Mouse (Mus musculus) spleen, adult 2 months (tissue): ENCODE data around the gene Rhoj.

ENCODE experiments used
- CTCF ChIP-seq: fragments of 200-500 bp; IDR thresholded peaks from 2 replicates; pipeline ENCODE4 v1.5.1; 2011; ENCODE audit warnings: mild to moderate bottlenecking, inconsistent platforms; ENCODE audit not compliant: insufficient read depth, insufficient read length, insufficient replicate concordance; ENCODE audit errors: extremely low read depth
- POLR2A ChIP-seq: fragments of 200-500 bp; IDR thresholded peaks from 2 replicates; pipeline ENCODE4 v1.6.1; 2011; ENCODE audit warnings: low read depth, low read length, inconsistent platforms

DNA sequence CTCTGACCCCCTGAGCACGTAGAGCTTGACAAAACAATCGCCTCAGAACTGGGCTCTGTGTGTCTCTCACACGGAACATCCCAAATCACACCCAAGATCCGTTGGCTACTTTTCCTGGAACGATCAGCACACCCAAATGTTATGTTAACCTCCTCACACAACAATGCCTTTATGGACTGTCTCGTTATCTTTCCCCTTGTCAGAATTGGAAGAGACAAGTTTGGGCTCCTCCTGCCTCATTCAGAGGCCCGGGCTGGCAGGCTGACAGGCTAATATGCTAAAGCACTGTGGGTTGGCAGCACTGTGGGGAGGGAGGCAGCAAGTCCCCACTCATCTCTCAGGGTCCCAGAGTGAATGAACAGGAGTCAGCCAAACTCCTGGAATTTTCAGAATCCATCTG lies 89.0 kb downstream of the Rhoj start:
- TF ChIP-seq CTCF (no peak), POLR2A (no peak)
